Mouse (Mus musculus) G1E (cell line): Measurements from ENCODE around the gene Abraxas2. TPM values are rescaled to one million over a fixed set of nuclear protein-coding genes. Genes with fewer than 3 reads are reported as not detected.

Source experiments
- ATAC-seq: 2 replicates; pipeline ENCODE4 v1.8.0; 2016; ENCODE audit warnings: mild to moderate bottlenecking; ENCODE audit not compliant: insufficient number of reproducible peaks, poor library complexity, low FRiP score, severe bottlenecking; ENCODE audit errors: extremely low read depth
- DNase-seq: peaks from one replicate; pipeline ENCODE4 v3.0.0; 2012; ENCODE audit warnings: low spot score
- H3K27me3 ChIP-seq: 2 replicates; pipeline ENCODE4 v1.6.1; 2012; ENCODE audit warnings: mild to moderate bottlenecking, low read length, inconsistent platforms; ENCODE audit not compliant: insufficient read depth
- H3K36me3 ChIP-seq: replicated peaks from 2 replicates; pipeline ENCODE3; 2012; ENCODE audit warnings: mild to moderate bottlenecking, inconsistent platforms
- H3K4me1 ChIP-seq: 2 replicates; pipeline ENCODE4 v1.6.1; 2012; ENCODE audit warnings: low read depth, low read length, inconsistent platforms, mixed read lengths; ENCODE audit not compliant: insufficient read depth
- H3K4me3 ChIP-seq: 2 replicates; pipeline ENCODE4 v1.5.1; 2012; ENCODE audit warnings: low read depth, mild to moderate bottlenecking, inconsistent platforms, low read length, moderate library complexity, mixed read lengths
- H3K9me3 ChIP-seq: replicated peaks from 2 replicates; pipeline ENCODE4 v1.6.1; 2012; ENCODE audit warnings: inconsistent platforms
- CTCF ChIP-seq: IDR thresholded peaks from 2 replicates; pipeline ENCODE4 v1.5.1; 2012; ENCODE audit warnings: low read depth, low read length, inconsistent platforms, mixed read lengths
- GATA1 ChIP-seq: IDR thresholded peaks from 2 replicates; pipeline ENCODE4 v1.6.1; 2012; ENCODE audit warnings: borderline replicate concordance, low read length, inconsistent platforms, mixed read lengths
- GATA2 ChIP-seq: IDR thresholded peaks from 2 replicates; pipeline ENCODE4 v1.6.1; 2012; ENCODE audit warnings: low read depth, low read length, inconsistent platforms, borderline replicate concordance
- POLR2AphosphoS5 ChIP-seq: IDR thresholded peaks from 2 replicates; pipeline ENCODE4 v1.6.1; 2012; ENCODE audit warnings: low read depth, low read length, inconsistent platforms; ENCODE audit not compliant: insufficient replicate concordance
- TAL1 ChIP-seq: conservative IDR thresholded peaks from 2 replicates; pipeline ENCODE4 v1.6.1; 2012; ENCODE audit warnings: low read depth, low read length, inconsistent platforms, mixed read lengths
- polyA plus RNA-seq: library from polyadenylated mRNA; stranded (reverse); fragments of >175 nt; gene quantifications from 2 replicates; pipeline ENCODE4 v1.2.3, GENCODE M21; 2012
- total RNA-seq, 2 experiments: library from RNA; stranded (forward) in 1 of 2; stranded (reverse) in 1 of 2; fragments of 200-1000 nt in 1 of 2; fragments of >200 nt in 1 of 2; fragmentation: Nextera tagmentation in 1 of 2; gene quantifications; 2 replicates each; pipeline ENCODE4 v1.2.3; 2014 to 2017

The Abraxas2 gene
- total and polyA plus RNA-seq, 3 experiments, result 4.7 to 69.5 (median 49.9) TPM

DNA sequence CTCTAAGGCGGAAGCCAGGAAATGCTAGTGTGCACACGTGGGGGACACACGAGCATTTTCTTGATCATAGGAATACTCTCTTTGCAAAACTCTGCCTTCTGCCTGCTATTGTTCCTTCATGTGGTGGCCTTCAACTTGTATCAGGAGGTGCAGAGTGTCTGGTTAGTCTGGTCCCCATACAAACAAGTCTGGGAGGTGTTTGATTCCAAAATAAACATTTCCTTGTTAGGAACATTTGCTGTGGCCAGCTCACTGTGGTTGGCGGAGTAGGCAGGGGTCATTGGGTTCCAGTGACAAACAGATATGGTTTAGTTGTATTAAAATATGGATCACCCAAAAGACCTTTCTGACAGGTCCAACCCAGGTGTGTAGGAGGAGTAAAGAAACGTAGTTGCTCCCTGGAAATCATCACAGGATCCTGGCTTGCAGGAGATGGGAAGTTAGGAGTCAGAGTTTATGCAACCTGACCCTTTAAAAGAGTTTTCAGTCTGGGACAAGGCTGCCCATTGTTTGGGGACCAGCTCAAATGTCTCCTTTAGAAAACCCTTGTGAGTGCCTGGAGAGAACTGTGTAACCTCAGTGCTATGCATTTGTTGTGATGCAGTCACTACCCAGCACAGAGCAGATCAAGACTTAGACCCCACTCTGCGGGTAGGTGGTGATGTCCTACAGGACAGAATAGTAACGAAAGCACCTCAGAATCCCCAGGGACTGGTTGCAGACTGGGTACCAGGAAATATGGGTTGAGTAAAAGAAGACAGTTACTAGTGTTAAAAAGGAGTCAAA lies 28.2 kb downstream of the Abraxas2 start:
- H3K27me3 ChIP-seq, result peaks cover 7% of the 10 kb centered on the region
- H3K4me1 ChIP-seq, result 0 out of 2 replicates have a peak, but pooled peaks cover 1% of the 10 kb centered on the region
- peaks cover 38% of the 10 kb centered on the region for H3K36me3 ChIP-seq
- no peak for ATAC-seq
- H3K4me3 ChIP-seq, result no peak overlapping the region
- H3K9me3 ChIP-seq, result no peaks in the 10 kb centered on the region
- DNase-seq, result no peak
- TF ChIP-seq GATA1 (no peak), TAL1 (no peak), POLR2AphosphoS5 (no peak), GATA2 (no peak), CTCF (no peak)

DNA sequence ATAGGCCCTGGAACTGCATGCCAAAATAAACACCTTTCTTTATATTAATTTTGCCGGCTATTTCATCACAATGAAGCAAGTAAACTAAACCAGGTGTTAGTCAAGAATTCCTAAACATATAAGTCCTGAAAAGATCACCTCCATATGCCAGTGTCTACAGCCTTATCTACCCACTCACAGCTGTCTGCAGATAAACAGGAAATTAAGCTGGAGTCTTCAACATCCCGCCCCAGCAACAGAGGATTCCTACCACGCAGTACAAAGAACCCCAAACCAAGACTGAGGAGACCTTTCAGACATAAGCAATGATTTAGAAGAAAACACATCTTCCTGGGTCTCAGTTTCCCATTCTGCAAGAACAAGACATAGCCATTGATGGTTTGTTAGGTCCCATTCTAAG lies 29.0 kb downstream of the Abraxas2 start:
- peak; percentile 28; the same call in 1 of the 2 replicates for ATAC-seq
- Histone ChIP-seq H3K27me3 (peaks cover 10% of the 10 kb centered on the region), H3K36me3 (peaks cover 30% of the 10 kb centered on the region), H3K4me1 (peaks cover 5% of the 10 kb centered on the region; the same call in 1 of the 2 replicates), H3K9me3 (no peaks in the 10 kb centered on the region), H3K4me3 (no peak overlapping the region)
- TF ChIP-seq GATA2, result no peak
- TF ChIP-seq TAL1, result no peak
- no peak for TF ChIP-seq POLR2AphosphoS5
- no peak for TF ChIP-seq CTCF
- TF ChIP-seq GATA1, result no peak
- no peak for DNase-seq

DNA sequence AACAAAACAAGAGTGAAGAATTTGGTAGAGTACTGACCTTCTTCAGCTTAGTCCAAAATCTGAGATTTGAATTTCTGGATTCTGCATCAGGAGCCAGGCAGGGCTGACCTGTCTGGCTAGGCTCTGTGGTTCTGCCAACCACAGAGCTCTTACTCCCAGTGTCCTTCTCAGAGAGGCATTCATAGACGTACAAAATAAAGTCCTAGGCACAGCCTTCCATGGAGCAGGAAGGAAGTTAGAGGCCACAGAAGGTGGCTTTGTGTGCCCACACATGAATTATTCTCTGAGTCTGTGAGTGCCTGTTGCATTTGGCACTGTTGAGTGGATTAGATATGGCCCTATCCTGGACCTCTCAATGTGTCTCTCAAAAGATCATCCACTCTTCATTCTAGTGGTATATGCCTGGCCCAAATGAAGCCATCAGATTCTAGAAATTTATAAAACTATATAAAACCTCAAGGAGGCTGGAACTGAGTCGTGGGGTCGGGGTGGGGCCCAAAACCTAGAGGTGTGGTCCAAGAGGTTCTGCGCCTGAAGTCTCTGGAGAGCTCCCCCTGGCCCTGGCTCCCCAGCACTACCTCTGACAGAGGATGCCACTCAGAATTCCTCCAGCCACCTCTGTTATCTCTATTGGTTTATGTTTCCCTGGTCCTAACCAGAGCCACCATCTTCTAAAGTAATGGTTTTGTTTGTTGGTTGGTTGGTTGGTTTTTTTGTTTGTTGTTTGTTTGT lies 29.7 kb downstream of the Abraxas2 start:
- DNase-seq (no peak), ATAC-seq (no peak)
- no peaks in the 10 kb centered on the region for H3K9me3 ChIP-seq
- peaks cover 10% of the 10 kb centered on the region for H3K27me3 ChIP-seq
- peaks cover 5% of the 10 kb centered on the region; the same call in 1 of the 2 replicates for H3K4me1 ChIP-seq
- no peak for TF ChIP-seq GATA2
- TF ChIP-seq POLR2AphosphoS5, result no peak
- no peak for TF ChIP-seq TAL1
- no peak for TF ChIP-seq GATA1
- TF ChIP-seq CTCF, result no peak
- peaks cover 23% of the 10 kb centered on the region for H3K36me3 ChIP-seq
- H3K4me3 ChIP-seq, result no peak overlapping the region

DNA sequence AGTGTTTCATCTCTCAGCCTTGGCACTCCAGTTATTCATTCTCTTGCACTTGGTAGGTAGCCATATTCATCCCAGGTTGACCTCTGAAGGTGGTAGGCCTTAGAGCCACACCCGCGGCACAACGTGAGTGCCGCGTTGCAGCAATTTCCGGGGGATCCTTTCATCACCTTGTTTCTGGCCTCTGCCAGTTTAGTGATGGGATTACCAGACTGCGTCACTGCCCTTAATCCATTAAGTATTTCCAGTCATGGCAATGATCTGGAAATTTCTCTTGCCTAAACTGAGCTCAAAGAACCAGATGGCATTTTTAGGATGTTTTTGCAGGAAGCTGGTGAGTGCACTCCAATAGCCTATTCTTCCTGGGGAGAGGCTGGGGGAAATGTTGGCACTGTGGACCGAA lies 30.7 kb downstream of the Abraxas2 start:
- H3K36me3 ChIP-seq, result peaks cover 13% of the 10 kb centered on the region
- H3K4me3 ChIP-seq, result no peak overlapping the region
- no peaks in the 10 kb centered on the region for H3K9me3 ChIP-seq
- TF ChIP-seq POLR2AphosphoS5 (no peak), GATA2 (no peak), TAL1 (no peak), CTCF (no peak), GATA1 (no peak)
- ATAC-seq (no peak), DNase-seq (no peak)
- peaks cover 10% of the 10 kb centered on the region for H3K27me3 ChIP-seq
- peaks cover 5% of the 10 kb centered on the region; the same call in 1 of the 2 replicates for H3K4me1 ChIP-seq

DNA sequence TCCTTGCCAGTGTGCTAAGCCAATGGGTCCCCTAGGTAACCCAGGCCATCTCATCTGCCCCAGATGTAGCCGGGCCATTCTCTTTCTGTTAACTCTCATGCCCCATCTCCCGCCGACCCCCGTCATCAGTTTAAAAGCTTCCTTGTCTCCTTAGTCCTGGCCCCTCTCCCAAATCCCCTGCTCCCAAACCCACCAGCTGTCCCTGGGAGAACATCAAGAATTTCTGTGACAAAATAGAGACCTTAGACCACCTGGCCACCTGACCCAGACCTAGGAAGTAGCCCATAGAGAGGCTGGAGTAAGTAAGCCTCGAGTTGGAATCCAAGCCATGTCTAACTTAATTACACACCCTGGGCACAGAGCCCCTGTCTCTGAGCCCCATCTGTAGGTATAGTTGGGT lies 31.2 kb downstream of the Abraxas2 start:
- DNase-seq (no peak), ATAC-seq (no peak)
- H3K9me3 ChIP-seq, result no peaks in the 10 kb centered on the region
- TF ChIP-seq CTCF (no peak), GATA2 (no peak), TAL1 (no peak), GATA1 (no peak), POLR2AphosphoS5 (no peak)
- peaks cover 10% of the 10 kb centered on the region for H3K27me3 ChIP-seq
- H3K4me1 ChIP-seq, result peaks cover 5% of the 10 kb centered on the region; the same call in 1 of the 2 replicates
- no peak overlapping the region for H3K4me3 ChIP-seq
- H3K36me3 ChIP-seq, result peaks cover 8% of the 10 kb centered on the region

DNA sequence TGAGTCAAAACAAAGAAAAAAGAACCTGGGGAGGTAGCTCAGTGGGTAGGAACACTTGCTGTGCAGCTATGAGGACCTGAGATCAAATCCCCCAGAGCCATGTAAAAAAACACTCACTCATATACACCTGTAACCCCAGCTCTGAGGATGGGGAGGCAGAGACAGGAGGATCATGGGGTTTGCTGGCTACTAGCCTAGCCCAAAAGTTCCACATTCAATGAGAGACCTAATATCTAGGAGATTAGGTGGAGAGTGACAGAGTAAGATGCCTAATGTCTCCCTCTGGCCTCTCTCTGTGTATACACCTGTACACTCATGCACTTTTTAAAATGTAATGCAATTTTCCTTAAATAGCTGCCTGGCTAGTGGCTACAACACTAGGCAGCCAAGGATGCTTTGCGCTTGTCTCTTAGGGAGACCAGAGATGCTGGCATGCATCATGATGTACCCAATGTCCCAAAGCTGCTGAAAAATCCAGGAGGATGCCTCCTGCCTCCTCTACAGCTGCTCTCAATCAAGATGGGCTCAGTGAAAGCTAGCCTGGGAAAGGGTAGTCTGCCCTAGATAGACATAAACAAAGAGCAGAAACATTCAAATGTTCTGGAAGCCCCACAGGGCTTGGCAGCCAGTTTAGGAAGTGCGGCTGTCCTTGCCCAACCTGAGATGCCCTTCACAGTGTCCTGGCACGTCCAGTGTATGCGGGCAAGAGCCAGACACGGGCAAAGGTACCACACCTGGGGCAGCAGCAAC lies 32.7 kb downstream of the Abraxas2 start:
- TF ChIP-seq GATA1, result no peak
- TF ChIP-seq CTCF, result no peak
- no peak for TF ChIP-seq GATA2
- TF ChIP-seq POLR2AphosphoS5, result no peak
- no peak for TF ChIP-seq TAL1
- Histone ChIP-seq H3K36me3 (no peaks in the 10 kb centered on the region), H3K4me1 (peaks cover 10% of the 10 kb centered on the region; the same call in 1 of the 2 replicates), H3K4me3 (no peak overlapping the region), H3K27me3 (peaks cover 10% of the 10 kb centered on the region), H3K9me3 (no peaks in the 10 kb centered on the region)
- DNase-seq (no peak), ATAC-seq (no peak)
